ENCODE assay signal across 17 mouse cellular contexts in genomic region chr1:104605301-104605700, GRCm38 (mm10).
"Had no signal": no experiment of that assay in that cellular context is flagged by ENCODE, and none has a peak within 500 bp of the region (broad histone marks: within the 10 kb centered on the region; RNA-seq: fewer than 3 reads in every experiment).

No protein-coding gene starts in this region.

- DNase-seq: lung, adult 2 months; lung, postnatal 14 days; lung, postnatal 36 days; right cerebral cortex, postnatal 14 days; thymus, adult 2 months; thymus, postnatal 25 days; thymus, postnatal 4 days had no signal

- H3K27ac ChIP-seq: lung, embryonic 15.5 days; macrophage; midbrain, embryonic 13.5 days; midbrain, embryonic 15.5 days; neural tube, embryonic 12.5 days; stomach, embryonic 15.5 days; stomach, postnatal 0 days had no signal

- H3K4me3 ChIP-seq: lung, embryonic 15.5 days; megakaryocyte, embryonic 14.5 days; midbrain, embryonic 13.5 days; midbrain, embryonic 15.5 days; neural tube, embryonic 12.5 days; stomach, embryonic 15.5 days had no signal

- H3K9me3 ChIP-seq: lung, embryonic 15.5 days; megakaryocyte, embryonic 14.5 days; midbrain, embryonic 13.5 days; midbrain, embryonic 15.5 days; neural tube, embryonic 12.5 days; stomach, embryonic 15.5 days had no signal

- H3K4me2 ChIP-seq: lung, embryonic 15.5 days; midbrain, embryonic 11.5 days; midbrain, embryonic 13.5 days; midbrain, embryonic 15.5 days; neural tube, embryonic 12.5 days; stomach, embryonic 15.5 days had no signal

- H3K36me3 ChIP-seq: lung, embryonic 15.5 days; midbrain, embryonic 13.5 days; midbrain, embryonic 15.5 days; neural tube, embryonic 12.5 days; stomach, embryonic 15.5 days had no signal

- H3K4me1 ChIP-seq: lung, embryonic 15.5 days; megakaryocyte, embryonic 14.5 days; midbrain, embryonic 13.5 days; midbrain, embryonic 15.5 days; neural tube, embryonic 12.5 days; stomach, embryonic 15.5 days had no signal

- H3K9ac ChIP-seq: lung, embryonic 15.5 days; midbrain, embryonic 13.5 days; midbrain, embryonic 15.5 days; neural tube, embryonic 12.5 days; stomach, embryonic 15.5 days had no signal

- ATAC-seq: lung, postnatal 0 days; midbrain, embryonic 13.5 days; midbrain, embryonic 15.5 days had no signal

- H3K27me3 ChIP-seq: lung, embryonic 15.5 days; megakaryocyte, embryonic 14.5 days; midbrain, embryonic 13.5 days; midbrain, embryonic 15.5 days; neural tube, embryonic 12.5 days; stomach, embryonic 15.5 days had no signal
